Mouse (Mus musculus) ES-Bruce4 (cell line): ENCODE results near the gene Cadm2. TPM values are rescaled to one million over a fixed set of nuclear protein-coding genes. Genes with fewer than 3 reads are reported as not detected.

Source experiments
- H3K27ac ChIP-seq: 2 replicates; pipeline ENCODE4 v1.5.1; 2012; ENCODE audit warnings: low read length, inconsistent platforms; ENCODE audit not compliant: insufficient read depth
- H3K27me3 ChIP-seq: 2 replicates; pipeline ENCODE4 v1.6.1; 2012; ENCODE audit warnings: mild to moderate bottlenecking, low read length, inconsistent platforms; ENCODE audit not compliant: control insufficient read depth, poor library complexity, insufficient read depth, severe bottlenecking
- H3K36me3 ChIP-seq: 2 replicates; pipeline ENCODE4 v1.6.1; 2012; ENCODE audit warnings: inconsistent platforms, mild to moderate bottlenecking, low read length, moderate library complexity; ENCODE audit not compliant: control insufficient read depth, poor library complexity, insufficient read depth, severe bottlenecking
- H3K4me1 ChIP-seq: one replicate; pipeline ENCODE4 v1.8.1; 2011; ENCODE audit warnings: low read length; ENCODE audit not compliant: control insufficient read depth, insufficient read depth
- H3K4me3 ChIP-seq: 2 replicates; pipeline ENCODE4 v1.5.1; 2011; ENCODE audit warnings: low read depth, mild to moderate bottlenecking, low read length
- H3K9ac ChIP-seq: 2 replicates; pipeline ENCODE4 v1.6.1; 2012; ENCODE audit warnings: low read depth, mild to moderate bottlenecking, inconsistent platforms; ENCODE audit not compliant: poor library complexity, severe bottlenecking
- H3K9me3 ChIP-seq: replicated peaks from 2 replicates; pipeline ENCODE4 v1.6.1; 2012; ENCODE audit warnings: mild to moderate bottlenecking, low read length, inconsistent platforms; ENCODE audit not compliant: control insufficient read depth, poor library complexity, insufficient read depth, severe bottlenecking
- CTCF ChIP-seq: IDR thresholded peaks from one replicate; pipeline ENCODE4 v1.8.1; 2011; ENCODE audit warnings: low read depth, low read length
- EP300 ChIP-seq: IDR thresholded peaks from 2 replicates; pipeline ENCODE4 v1.6.1; 2011; ENCODE audit warnings: low read depth, low read length; ENCODE audit not compliant: insufficient read depth
- POLR2A ChIP-seq: IDR thresholded peaks from one replicate; pipeline ENCODE4 v1.8.1; 2011; ENCODE audit warnings: low read length; ENCODE audit not compliant: insufficient read depth
- polyA plus RNA-seq: library from polyadenylated mRNA; stranded (reverse); fragments of >200 nt; gene quantifications from 2 replicates; pipeline ENCODE4 v1.2.4, GENCODE M21; 2011; ENCODE audit warnings: low read depth; ENCODE audit not compliant: missing spikeins, insufficient read depth, insufficient read length

Gene Cadm2
- polyA plus RNA-seq, 1 experiment, result 1.6 TPM

GRCm38 (mm10) chr16:66811495-66811894 lies 809.2 kb downstream of the Cadm2 start:
- Histone ChIP-seq H3K27me3 (no peaks in the 10 kb centered on the region), H3K36me3 (no peaks in the 10 kb centered on the region), H3K9me3 (no peaks in the 10 kb centered on the region), H3K4me3 (no peak overlapping the region), H3K9ac (no peak overlapping the region), H3K27ac (no peak overlapping the region), H3K4me1 (no peaks in the 10 kb centered on the region)
- no peak for TF ChIP-seq EP300
- no peak for TF ChIP-seq CTCF
- TF ChIP-seq POLR2A, result no peak

- H3K4me1 ChIP-seq, result no peaks in the 10 kb centered on the region
- no peaks in the 10 kb centered on the region for H3K9me3 ChIP-seq
- H3K36me3 ChIP-seq, result no peaks in the 10 kb centered on the region
- no peaks in the 10 kb centered on the region for H3K27me3 ChIP-seq
- TF ChIP-seq EP300 (no peak), CTCF (no peak), POLR2A (no peak)
- no peak overlapping the region for H3K9ac ChIP-seq
- H3K4me3 ChIP-seq, result no peak overlapping the region
- no peak overlapping the region for H3K27ac ChIP-seq
Measured at GRCm38 (mm10) chr16:66798204-66798603, 822.5 kb downstream of the Cadm2 start.

GRCm38 (mm10) chr16:66793067-66793466 lies 827.6 kb downstream of the Cadm2 start:
- Histone ChIP-seq H3K4me3 (no peak overlapping the region), H3K4me1 (no peaks in the 10 kb centered on the region), H3K27me3 (no peaks in the 10 kb centered on the region), H3K9ac (no peak overlapping the region), H3K27ac (no peak overlapping the region), H3K9me3 (no peaks in the 10 kb centered on the region), H3K36me3 (no peaks in the 10 kb centered on the region)
- TF ChIP-seq CTCF (no peak), POLR2A (no peak), EP300 (no peak)

- TF ChIP-seq EP300 (no peak), CTCF (no peak), POLR2A (no peak)
- Histone ChIP-seq H3K9ac (no peak overlapping the region), H3K9me3 (no peaks in the 10 kb centered on the region), H3K36me3 (no peaks in the 10 kb centered on the region), H3K4me1 (no peaks in the 10 kb centered on the region), H3K27me3 (no peaks in the 10 kb centered on the region), H3K4me3 (no peak overlapping the region), H3K27ac (no peak overlapping the region)
Measured at GRCm38 (mm10) chr16:66771883-66772282, 848.8 kb downstream of the Cadm2 start.

GRCm38 (mm10) chr16:66769545-66769944 lies 851.2 kb downstream of the Cadm2 start:
- H3K4me3 ChIP-seq, result no peak overlapping the region
- H3K9ac ChIP-seq, result no peak overlapping the region
- no peak for TF ChIP-seq EP300
- TF ChIP-seq POLR2A, result no peak
- no peak overlapping the region for H3K27ac ChIP-seq
- no peaks in the 10 kb centered on the region for H3K27me3 ChIP-seq
- H3K36me3 ChIP-seq, result no peaks in the 10 kb centered on the region
- H3K9me3 ChIP-seq, result no peaks in the 10 kb centered on the region
- no peaks in the 10 kb centered on the region for H3K4me1 ChIP-seq

- TF ChIP-seq POLR2A, result no peak
- TF ChIP-seq CTCF, result no peak
- no peak for TF ChIP-seq EP300
- no peaks in the 10 kb centered on the region for H3K27me3 ChIP-seq
- H3K4me3 ChIP-seq, result no peak overlapping the region
- no peak overlapping the region for H3K9ac ChIP-seq
- no peaks in the 10 kb centered on the region for H3K36me3 ChIP-seq
- no peaks in the 10 kb centered on the region for H3K4me1 ChIP-seq
- H3K27ac ChIP-seq, result no peak overlapping the region
- H3K9me3 ChIP-seq, result no peaks in the 10 kb centered on the region
Measured at GRCm38 (mm10) chr16:66768684-66769389, 851.9 kb downstream of the Cadm2 start.
